Mouse (Mus musculus) heart, postnatal 0 days (tissue): Measurements from ENCODE around the gene Capg. TPM values are rescaled to one million over a fixed set of nuclear protein-coding genes. Genes with fewer than 3 reads are reported as not detected.

Source experiments
- ATAC-seq: fragments of 200-750 bp; cut with Nextera tagmentation; 2 replicates; pipeline ENCODE4 v1.8.0; 2017; ENCODE audit warnings: low read depth, moderate number of reproducible peaks, moderate library complexity; ENCODE audit not compliant: insufficient read depth
- DNase-seq: peaks from one replicate; pipeline ENCODE4 v3.0.0-alpha.2; 2016; ENCODE audit warnings: low spot score
- H3K27ac ChIP-seq: fragments of 300-500 bp; sonication (generic); 2 replicates; pipeline ENCODE4 v1.5.1; 2014; ENCODE audit warnings: low read depth, mild to moderate bottlenecking
- H3K27me3 ChIP-seq: fragments of 300-500 bp; sonication (generic); 2 replicates; pipeline ENCODE4 v1.6.1; 2014; ENCODE audit warnings: low read length, mixed read lengths; ENCODE audit not compliant: control insufficient read depth, insufficient read depth
- H3K36me3 ChIP-seq: fragments of 300-500 bp; sonication (generic); replicated peaks from 2 replicates; pipeline ENCODE4 v1.6.1; 2014; ENCODE audit warnings: low read length, mixed read lengths; ENCODE audit not compliant: control insufficient read depth, insufficient read depth
- H3K4me1 ChIP-seq: fragments of 300-500 bp; sonication (generic); 2 replicates; pipeline ENCODE4 v1.6.1; 2014; ENCODE audit warnings: antibody characterized with exemption; ENCODE audit not compliant: control insufficient read depth, insufficient read depth
- H3K4me2 ChIP-seq: fragments of 300-500 bp; sonication (generic); 2 replicates; pipeline ENCODE4 v1.6.1; 2014; ENCODE audit warnings: low read depth, mild to moderate bottlenecking, low read length, moderate library complexity
- H3K4me3 ChIP-seq: fragments of 300-500 bp; sonication (generic); 2 replicates; pipeline ENCODE4 v1.5.1; 2014; ENCODE audit warnings: low read depth, low read length
- H3K9ac ChIP-seq: fragments of 300-500 bp; sonication (generic); replicated peaks from 2 replicates; pipeline ENCODE4 v1.6.1; 2014; ENCODE audit warnings: low read depth, low read length, mixed read lengths
- H3K9me3 ChIP-seq: fragments of 300-500 bp; sonication (generic); replicated peaks from 2 replicates; pipeline ENCODE4 v1.6.1; 2016; ENCODE audit warnings: low read length; ENCODE audit not compliant: control insufficient read depth
- CTCF ChIP-seq: IDR thresholded peaks from 2 replicates; pipeline ENCODE4 v1.5.1; 2016; ENCODE audit warnings: antibody characterized with exemption, control low read depth, low read depth
- EP300 ChIP-seq: IDR thresholded peaks from 2 replicates; pipeline ENCODE4 v1.6.1; 2016; ENCODE audit warnings: antibody characterized with exemption, low read depth
- WGBS: fragments of 180-500 bp; shearing (Covaris S2); extraction: QIAGEN DNeasy Blood & Tissue Kit; methylation state at CpG from one replicate; pipeline ENCODE4 v1.1.7; 2014; 5-methylcytosine and 5-hydroxymethylcytosine counted together
- polyA plus RNA-seq: library from polyadenylated mRNA; unstranded; fragments of >200 nt; fragmentation: Nextera tagmentation; extraction: Ambion mirVana; gene quantifications from 2 replicates; pipeline ENCODE4 v1.2.1, GENCODE M21; 2015
- total RNA-seq: library from RNA; depleted of rRNA; stranded (reverse); fragments of >200 nt; gene quantifications from 2 replicates; pipeline ENCODE4 v1.2.3, GENCODE M21; 2014; ENCODE audit warnings: low replicate concordance

The Capg gene
- total and polyA plus RNA-seq, 2 experiments from 2014 or later: 25.9 to 53.6 TPM

DNA sequence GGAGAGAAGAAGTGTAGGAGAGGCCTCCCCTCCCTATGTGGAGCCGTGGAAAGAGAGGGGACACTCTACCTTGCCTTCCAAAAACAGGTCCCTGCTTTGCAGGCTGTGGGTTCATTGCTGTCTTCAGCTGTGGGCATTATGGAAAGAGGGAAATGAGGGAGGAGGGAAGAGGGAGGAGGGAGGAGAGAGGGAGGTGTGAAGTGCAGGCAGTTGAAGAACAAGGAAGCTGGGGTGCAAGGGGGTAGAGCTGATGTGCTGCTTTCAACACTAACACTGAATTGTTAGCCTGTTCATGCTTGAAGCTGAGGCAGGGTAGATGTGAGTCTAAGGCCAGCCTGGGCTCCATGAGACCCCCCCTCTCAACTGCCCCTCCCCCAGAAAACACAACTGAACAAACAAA is 25.3 kb upstream of the Capg start:
- Histone ChIP-seq H3K27me3 (no peaks in the 10 kb centered on the region), H3K4me1 (peaks cover 10% of the 10 kb centered on the region), H3K4me3 (no peak overlapping the region), H3K9me3 (no peaks in the 10 kb centered on the region), H3K4me2 (no peak overlapping the region), H3K36me3 (no peaks in the 10 kb centered on the region), H3K27ac (no peak overlapping the region), H3K9ac (no peak overlapping the region)
- WGBS: 63% methylated on average over 1 of the region's 1 CpGs
- TF ChIP-seq CTCF (no peak), EP300 (no peak)
- DNase-seq (no peak), ATAC-seq (no peak)

DNA sequence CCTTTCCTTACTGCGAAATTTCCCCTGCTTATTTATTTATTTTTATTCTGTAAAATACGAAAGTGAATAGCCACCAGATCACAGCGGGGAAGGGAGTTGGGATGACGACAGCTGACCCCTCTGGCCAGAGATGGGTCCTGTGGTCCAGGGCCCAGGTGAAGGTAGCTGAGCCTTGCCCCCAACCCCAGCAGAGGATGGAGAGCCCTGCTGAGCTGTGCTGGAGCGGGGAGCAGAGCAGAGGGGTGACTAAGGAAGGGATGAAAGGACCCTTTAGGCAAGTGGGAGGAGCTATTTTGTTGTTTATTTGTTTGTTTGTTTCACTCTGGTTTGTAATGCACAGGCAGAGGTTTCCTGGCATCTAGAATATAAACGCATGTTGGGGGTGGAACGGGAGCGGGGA is 24.9 kb upstream of the Capg start:
- 42% methylated on average over 8 of the region's 8 CpGs for WGBS
- H3K4me2 ChIP-seq: no peak overlapping the region; the same call in 1 of the 2 replicates
- ATAC-seq: no peak
- H3K27me3 ChIP-seq: no peaks in the 10 kb centered on the region
- no peak overlapping the region for H3K9ac ChIP-seq
- no peaks in the 10 kb centered on the region for H3K36me3 ChIP-seq
- H3K4me1 ChIP-seq: peaks cover 10% of the 10 kb centered on the region
- H3K4me3 ChIP-seq: no peak overlapping the region
- no peaks in the 10 kb centered on the region for H3K9me3 ChIP-seq
- TF ChIP-seq EP300 (no peak), CTCF (no peak)
- DNase-seq: no peak
- H3K27ac ChIP-seq: no peak overlapping the region

DNA sequence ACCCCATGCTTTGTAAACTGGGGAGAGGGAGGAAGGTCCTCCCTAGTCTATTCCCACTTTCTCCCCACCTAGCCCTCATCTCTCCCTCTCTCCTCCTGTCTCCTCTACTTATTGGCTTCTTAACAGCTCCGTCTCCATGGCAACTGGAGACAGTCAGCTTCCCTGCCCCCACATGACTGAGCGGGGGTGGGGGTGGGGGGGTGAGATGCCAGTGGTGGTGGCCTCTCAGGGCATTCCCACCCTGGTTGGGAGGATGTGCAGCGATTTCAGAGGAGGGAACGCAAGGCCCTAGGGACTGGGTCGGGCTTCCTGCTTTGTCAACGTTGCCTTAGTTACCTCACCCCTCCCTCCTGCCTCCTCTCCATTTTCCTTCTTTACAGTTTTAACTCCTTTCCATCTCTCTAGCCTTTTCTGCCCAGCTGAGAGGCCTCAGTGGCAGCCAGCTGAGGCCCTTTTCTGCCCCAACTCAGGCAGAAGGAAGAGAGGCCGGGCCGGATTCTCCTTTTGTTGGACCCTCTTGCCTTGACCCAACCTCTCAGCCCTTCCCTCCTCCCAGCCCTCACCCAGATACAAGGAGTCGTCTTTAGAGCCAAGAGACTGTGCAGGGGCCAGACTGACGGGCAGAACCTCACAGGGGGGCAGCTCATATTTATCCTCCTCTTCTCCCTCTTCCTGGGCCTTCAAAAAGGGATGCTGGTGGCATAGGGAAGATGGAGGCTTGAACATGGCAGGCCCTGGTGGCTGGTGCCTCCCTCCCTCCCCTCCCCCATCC is 24.1 kb upstream of the Capg start:
- TF ChIP-seq CTCF (no peak), EP300 (peak; percentile 25; the same call in 1 of the 2 replicates)
- no peaks in the 10 kb centered on the region for H3K36me3 ChIP-seq
- H3K9me3 ChIP-seq: no peaks in the 10 kb centered on the region
- DNase-seq (peak; percentile 82), ATAC-seq (peak; percentile 84)
- peak overlapping the region; percentile 18; the same call in 1 of the 2 replicates for H3K4me2 ChIP-seq
- H3K9ac ChIP-seq: no peak overlapping the region
- no peak overlapping the region for H3K4me3 ChIP-seq
- peak overlapping the region; percentile 60 for H3K27ac ChIP-seq
- WGBS: 26% methylated on average over 10 of the region's 10 CpGs
- peaks cover 10% of the 10 kb centered on the region for H3K4me1 ChIP-seq
- H3K27me3 ChIP-seq: no peaks in the 10 kb centered on the region

DNA sequence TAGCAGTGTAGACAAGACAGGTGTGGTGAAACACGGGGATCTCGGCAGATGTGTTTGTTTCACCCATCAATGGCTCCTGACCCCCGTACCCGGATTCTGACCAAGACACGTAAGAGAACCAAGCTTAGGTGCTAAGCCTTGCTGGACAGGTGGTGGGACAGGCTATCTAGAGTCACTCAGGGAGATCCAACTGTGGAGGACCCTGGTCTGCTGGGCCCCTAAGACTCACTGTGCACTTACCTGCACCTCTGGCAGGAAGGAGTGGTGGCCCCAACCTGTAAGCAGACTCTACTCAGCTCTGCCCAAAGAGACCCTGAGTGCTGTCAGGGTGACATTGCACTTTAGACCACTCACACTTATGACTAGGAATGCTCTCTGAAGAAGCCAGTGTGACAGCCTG is 23.3 kb upstream of the Capg start:
- Histone ChIP-seq H3K27me3 (no peaks in the 10 kb centered on the region), H3K27ac (no peak overlapping the region), H3K36me3 (no peaks in the 10 kb centered on the region), H3K9me3 (no peaks in the 10 kb centered on the region), H3K4me3 (no peak overlapping the region), H3K4me2 (no peak overlapping the region), H3K4me1 (peaks cover 10% of the 10 kb centered on the region), H3K9ac (no peak overlapping the region)
- WGBS: 91% methylated on average over 5 of the region's 5 CpGs
- DNase-seq: no peak
- no peak for ATAC-seq
- TF ChIP-seq EP300 (no peak), CTCF (no peak)

DNA sequence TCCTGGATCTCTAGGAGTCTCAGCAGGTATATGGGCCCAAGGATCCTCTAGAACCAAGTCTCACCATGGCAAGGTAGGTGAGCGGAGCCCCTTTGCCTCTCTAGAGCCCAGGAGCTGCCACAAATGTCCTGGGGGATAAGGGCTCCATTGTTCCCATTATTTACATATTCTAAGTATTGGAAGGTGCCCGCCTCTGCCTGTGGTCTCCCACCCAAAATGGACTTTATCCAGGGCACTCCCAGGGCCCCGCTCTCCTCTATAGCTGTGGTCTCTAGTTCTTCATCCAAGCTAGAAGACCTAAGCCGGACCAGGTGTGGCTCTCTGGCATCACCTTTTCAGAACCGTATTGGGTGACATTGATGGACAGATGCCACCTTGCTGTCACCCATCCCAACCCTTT is 22.6 kb upstream of the Capg start, which contains the start of gene Sh2d6:
TSS of gene Sh2d6 (minus strand) at position 101 of the 400 bp plus-strand sequence.
- Histone ChIP-seq H3K4me1 (peaks cover 10% of the 10 kb centered on the region), H3K9me3 (no peaks in the 10 kb centered on the region), H3K36me3 (no peaks in the 10 kb centered on the region), H3K4me2 (no peak within 1 kb of the TSS), H3K4me3 (no peak within 1 kb of the TSS), H3K27ac (peak within 1 kb of the TSS; percentile 60; the same call in 1 of the 2 replicates), H3K9ac (no peak within 1 kb of the TSS), H3K27me3 (no peaks in the 10 kb centered on the region)
- no peak for ATAC-seq
- no peak for DNase-seq
- TF ChIP-seq CTCF: no peak
- TF ChIP-seq EP300: no peak
- 87% methylated on average over 5 of the region's 5 CpGs for WGBS
